Mouse (Mus musculus): ENCODE measurements around the gene Pcsk5. TPM values are rescaled to one million over a fixed set of nuclear protein-coding genes. Genes with fewer than 3 reads are reported as not detected.
"Not testable (repeated sequence)": the region's sequence is repeated elsewhere in the genome, so short reads cannot be mapped to it uniquely, and the experiment has no call there.

Gene Pcsk5
- total RNA-seq, 2 experiments from 2014 or later = 12.7 to 15.5 TPM

DNA sequence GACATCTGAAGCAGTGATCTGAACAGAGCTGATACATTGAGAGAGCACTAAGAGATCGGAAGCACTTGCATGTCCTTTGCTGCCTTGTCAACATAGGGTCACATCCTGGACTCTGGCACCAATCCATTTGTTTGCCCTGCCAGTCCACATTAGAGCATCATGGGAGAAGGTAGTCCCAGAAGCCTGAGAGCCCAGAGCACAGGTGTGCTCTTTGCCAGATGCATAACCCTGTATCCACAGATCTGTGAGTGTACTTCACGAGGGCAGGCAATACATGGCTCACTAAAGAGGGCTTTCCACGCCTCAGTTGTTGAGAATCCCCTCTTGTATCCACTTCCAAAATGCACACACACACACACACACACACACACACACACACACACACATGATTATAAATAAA lies 346.1 kb downstream of the Pcsk5 start:
- no peak for DNase-seq (ENCODE audit: extremely low spot score in 1 of 2, low spot score in 1 of 2)

DNA sequence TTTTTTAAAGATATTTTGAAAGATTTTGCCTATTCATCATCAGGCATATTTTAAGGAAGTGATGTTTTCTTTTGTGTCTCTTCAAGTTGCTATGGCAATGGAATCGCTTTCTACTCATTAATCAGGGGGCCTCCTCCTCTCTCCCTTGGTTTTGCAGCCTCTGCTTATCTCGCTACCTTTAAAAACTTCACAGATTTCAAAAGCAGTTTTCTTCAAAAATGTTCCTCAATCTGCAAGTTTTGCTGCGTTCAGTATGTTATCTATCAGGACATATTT lies 347.6 kb downstream of the Pcsk5 start:
- DNase-seq (ENCODE audit: extremely low spot score in 1 of 2, low spot score in 1 of 2) = no peak

DNA sequence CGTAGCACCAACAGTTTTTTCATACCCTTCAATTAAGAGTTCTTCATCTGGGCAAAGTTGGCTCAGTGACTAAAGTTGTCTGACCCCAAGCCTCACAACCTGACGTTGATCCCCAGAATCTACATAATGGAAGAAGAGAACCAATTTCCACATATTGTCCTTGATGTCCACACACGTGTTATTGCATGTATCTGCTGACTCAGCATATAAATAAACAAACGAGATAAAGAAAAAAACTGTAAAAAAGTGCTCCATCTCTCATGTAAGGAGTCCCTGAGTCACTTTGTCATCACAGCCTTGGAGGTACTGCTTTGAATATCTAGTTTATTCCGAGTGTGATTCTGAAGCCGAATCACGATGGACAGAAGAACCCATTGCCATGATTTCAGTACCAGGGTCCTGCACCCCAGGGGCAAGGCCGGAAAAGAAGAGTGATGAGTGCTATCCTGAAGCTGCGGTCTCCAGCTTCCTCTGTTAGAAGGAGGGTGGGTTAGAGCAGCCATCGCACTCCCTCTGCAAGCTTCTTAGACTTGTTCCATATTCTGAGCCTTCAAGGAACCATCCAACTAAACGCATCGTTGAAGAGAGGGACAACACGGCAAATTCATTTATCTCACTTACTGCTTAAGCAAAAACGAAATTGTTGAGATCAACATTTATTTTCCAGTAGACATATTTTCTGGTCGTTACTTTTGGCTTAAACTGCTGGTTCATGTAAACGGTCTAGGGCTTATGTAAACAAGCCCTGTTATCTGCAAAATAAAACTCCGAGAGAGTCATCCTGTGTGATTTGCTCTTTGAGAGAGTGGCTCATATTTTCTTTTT lies 348.2 kb downstream of the Pcsk5 start:
- DNase-seq (ENCODE audit: extremely low spot score in 1 of 2, low spot score in 1 of 2) = no peak

DNA sequence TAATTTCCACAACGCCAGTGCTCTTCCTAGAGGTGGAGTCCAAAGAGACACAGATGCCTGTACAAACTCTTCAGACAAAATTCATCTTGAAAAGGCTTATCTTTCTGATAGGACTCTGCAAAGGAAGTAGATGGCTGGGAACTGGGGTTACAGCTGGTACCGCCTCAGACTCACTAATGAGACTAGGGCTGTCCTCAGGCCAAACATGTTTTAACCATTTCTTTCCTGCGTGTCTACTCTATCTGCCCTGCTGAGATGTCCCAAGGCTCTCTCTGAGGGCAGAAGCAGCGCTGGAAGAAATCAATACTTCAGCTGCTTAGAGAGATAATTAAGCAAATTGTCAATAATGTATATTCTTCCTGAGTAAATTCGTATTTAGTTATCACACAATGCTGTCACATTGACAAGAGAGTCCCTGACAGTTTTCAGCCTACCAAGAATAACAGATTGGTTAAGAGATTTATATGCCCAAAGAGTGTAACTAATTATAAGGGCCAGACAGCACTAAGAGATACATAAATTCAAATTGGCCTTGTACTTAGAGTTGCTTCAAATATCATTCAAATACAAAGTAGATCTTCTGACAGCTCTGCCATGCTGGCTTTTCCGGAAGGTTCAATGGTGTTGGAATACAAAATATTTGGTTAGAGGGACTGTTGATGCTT lies 355.2 kb downstream of the Pcsk5 start:
- no peak for DNase-seq (ENCODE audit: extremely low spot score in 1 of 2, low spot score in 1 of 2)

DNA sequence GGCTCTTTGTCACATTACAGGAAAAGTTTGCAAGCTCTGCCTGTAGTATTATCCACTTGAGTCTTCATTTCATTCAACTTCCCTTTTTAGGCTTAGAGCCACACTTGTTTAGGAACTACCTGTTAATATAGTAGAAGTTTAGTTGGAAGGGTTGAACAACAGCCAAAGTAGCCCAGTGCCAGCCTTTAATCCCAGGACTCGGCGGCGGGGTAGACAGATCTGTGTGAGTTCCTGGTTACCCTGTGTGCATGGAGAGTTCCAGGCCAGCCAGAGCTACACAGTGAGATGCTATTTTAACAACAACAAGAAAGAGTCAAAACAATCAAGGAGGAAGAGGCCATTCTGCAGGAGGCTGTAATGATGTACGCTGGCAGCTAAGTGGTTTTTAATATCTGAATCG lies 358.0 kb downstream of the Pcsk5 start:
- no peak for DNase-seq (ENCODE audit: extremely low spot score in 1 of 2, low spot score in 1 of 2)

DNA sequence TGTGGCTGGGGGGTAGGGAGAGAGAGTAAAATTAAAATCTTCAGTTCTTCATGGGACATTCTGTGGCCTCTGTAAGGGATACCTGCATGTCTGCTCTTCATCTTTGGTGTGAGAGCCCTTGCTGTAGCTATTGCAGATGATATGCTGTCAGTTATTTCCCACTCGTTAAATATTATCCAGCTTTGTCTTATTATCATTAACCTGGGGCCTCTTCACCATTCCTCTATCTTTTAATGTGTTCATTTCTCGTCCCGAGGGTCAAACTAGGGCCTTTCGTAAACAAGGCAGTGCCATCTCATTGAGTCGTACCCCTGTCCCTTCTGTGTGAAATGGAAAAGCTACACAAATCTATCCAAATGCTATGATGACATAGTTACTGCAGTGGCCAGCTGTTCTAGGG lies 361.4 kb downstream of the Pcsk5 start:
- DNase-seq (ENCODE audit: extremely low spot score in 1 of 2, low spot score in 1 of 2) = no peak

DNA sequence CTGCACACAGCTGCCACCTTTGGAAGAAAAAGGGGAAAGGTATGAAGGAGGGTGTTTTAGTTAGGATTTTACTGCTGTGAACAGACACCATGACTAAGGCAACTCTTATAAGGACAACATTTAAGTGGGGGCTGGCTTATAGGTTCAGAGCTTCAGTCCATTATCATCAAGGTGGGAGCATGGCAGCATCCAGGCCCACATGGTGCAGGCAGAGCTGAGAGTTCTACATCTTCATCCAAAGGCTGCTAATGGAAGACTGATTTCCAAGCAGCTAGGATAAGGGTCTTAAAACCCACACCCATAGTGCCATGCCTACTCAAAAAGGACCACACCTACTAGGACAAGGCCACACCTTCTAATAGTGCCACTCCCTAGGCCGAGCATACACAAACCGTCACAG lies 364.3 kb downstream of the Pcsk5 start:
- not testable (repeated sequence) for DNase-seq (ENCODE audit: extremely low spot score in 1 of 2, low spot score in 1 of 2)

DNA sequence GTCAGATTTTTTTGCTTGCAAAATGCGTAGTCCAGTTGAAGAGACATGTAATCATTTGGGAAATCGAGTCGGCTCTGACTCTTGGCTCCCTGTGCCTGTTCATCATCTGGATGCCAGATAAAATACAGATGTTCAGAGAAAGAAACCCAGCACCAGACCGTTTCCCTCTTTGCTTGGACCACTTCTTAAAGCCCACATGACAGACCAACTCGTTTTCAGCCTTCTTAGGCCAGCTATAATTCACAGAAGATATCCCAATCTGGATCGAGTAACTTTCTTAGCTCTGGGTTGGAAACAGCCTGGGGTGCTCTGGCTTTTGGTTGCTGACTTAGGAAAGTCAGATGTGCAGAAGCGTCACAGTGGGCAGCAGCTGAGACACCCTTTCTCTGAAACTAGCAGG lies 365.6 kb downstream of the Pcsk5 start:
- no peak for DNase-seq (ENCODE audit: extremely low spot score in 1 of 2, low spot score in 1 of 2)

DNA sequence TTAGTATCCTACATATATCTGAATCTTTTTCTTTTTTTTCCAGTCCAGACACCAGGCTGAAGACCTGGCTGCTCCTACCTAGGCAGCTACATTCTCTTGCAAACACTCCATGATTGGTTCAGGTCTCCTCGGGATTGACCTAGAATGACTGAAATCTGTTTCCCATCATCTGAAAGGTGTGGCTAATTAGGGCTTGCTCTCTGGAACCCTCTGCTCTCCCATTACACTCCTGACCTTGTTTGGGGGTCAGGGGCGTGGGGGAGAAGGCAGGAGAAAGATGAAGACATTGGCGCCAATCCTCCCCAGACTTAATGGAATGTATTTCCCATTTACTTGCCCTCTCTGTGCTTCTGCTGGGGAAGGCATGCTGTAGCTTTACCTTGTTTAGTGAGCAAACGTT lies 366.2 kb downstream of the Pcsk5 start:
- DNase-seq (ENCODE audit: extremely low spot score in 1 of 2, low spot score in 1 of 2) = no peak

DNA sequence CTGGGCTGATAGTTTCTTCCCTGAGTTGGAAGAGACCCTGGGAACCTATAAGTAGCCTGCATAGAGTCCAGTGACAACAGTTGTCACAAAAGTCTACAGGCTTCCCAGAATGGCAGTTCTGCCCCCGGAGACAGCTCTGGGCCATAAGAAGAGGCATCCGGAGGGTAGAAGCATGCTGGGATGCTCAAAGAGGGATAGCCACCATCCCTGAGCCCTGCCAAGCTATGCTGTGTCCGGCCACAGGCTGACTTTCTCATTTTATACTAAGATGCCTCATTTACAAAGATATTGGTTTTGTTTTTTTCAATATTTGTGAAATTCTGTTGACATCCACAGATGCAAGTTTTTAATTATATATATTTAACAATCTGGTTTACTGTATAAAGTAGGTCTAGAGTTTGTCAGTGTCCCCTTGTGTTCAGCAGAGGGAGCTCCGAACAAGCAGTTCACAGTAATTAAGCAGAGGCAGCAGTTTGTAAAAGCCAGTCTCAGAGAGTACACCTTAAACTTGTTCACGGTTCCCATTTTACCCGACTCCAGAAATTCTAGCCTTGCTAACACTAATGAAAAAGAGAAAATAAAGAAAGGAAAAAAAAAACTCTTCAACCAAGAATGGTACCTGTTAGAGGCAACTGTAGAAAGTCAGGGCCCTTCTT lies 369.7 kb downstream of the Pcsk5 start:
- peak in 1 of 2 experiments; percentile 25 for DNase-seq (ENCODE audit: extremely low spot score in 1 of 2, low spot score in 1 of 2)

DNA sequence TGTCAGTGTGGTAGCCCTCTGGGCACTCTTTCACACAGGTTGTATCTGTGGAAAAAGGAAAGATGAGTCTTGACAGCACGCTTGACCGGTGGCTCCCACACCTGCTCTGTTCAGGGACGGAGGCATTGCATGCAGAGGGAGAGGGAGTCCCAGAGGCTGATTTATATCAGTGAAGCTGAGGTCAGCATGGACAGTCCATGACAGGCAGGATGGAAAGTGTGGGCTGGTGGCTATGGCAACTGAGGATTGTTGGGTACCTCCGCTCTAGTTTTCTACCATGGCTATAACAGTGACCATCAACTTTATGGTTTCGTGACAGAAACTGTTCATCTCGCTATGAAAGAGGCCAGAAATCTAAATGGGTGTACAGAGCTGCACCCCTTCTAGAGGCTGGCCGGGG lies 385.4 kb downstream of the Pcsk5 start:
- DNase-seq (ENCODE audit: extremely low spot score in 1 of 2, low spot score in 1 of 2) = no peak

DNA sequence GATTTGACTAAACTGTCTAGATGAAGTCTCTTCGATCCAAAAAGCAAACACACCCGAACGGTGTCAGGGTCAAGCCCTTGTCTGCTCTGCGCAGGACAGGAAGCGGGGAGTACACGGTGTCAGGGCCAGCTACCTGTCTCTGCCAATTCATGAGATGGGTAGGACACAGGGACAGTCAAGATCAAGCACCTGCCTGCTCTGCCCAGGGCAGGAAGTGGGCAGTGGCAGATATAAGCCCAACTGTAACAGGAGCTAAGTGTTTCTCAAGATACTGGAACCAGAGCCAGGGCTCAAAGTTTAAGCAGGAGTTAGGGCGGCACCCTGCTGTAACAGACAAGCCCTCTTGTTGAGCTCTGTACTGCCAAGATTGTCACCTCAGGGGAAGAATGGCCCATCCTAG lies 393.9 kb downstream of the Pcsk5 start:
- no peak for DNase-seq (ENCODE audit: extremely low spot score in 1 of 2, low spot score in 1 of 2)

DNA sequence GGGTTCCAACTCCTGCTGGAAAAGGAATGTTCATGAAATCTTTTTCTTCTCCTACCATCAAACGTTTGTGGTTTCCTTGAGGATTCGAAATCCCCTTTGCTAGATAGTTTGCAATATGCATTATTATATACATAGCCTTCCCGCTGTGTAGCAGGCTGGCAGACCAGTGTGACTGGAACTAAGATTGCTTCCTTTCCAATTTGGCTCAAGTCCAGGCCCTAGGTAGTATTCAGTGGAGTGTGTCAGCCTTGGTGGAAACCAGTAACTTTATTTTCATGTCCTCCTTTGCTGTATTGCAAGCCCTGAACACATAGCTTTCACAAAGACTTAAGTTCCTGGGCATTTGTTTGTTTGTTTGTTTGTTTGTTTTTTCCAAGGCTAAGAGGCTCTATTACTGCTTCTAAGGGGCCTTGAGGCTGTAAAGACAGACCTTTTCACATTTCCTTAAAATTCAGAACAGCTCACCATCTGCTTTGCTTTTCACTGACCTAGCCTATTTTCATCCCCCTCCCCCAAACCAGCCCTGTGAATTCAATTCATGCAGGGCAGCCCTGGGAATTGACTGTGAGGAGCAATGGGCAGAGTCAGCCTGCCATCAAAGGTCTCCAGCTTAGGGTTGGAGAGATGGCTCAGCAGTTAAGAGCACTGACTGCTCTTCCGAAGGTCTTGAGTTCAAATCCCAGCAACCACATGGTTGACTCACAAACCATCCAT lies 397.8 kb downstream of the Pcsk5 start:
- no peak for DNase-seq (ENCODE audit: extremely low spot score in 1 of 2, low spot score in 1 of 2)

DNA sequence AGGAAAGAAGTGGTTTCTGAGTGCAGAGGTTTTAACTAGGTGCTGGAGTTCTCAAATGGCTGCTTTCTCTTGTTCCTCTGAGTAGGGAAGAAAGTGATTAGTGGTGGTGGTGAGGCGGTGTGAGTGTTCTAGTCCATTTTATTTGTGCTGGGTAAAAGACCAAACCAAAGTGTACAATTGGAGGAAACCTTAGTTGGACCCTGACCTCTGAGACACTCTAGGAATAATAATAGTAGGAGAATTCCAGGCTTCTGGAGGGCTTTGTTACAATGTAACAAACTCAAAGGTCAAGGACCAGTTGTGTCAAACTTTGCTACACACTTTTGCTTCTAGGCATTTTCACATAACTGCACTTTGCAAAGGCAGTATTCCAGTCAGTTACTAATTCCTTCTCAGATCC lies 400.8 kb downstream of the Pcsk5 start:
- DNase-seq (ENCODE audit: extremely low spot score in 1 of 2, low spot score in 1 of 2) = no peak

DNA sequence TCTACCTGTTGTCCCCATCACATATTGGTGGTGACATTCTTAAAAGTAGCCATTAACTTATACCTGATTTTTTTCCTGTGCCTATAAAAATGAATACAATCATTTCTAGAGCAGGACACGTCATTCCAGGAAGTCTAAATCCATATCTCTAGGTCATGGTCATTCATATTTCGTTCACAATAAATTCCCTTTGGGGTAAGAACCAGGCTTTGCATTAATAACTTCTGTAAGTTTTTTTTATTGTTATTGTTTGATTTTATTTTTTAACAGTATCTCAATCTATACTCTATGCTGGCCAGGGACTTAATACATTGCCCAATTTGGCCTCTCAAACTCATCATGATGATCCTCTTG lies 408.9 kb downstream of the Pcsk5 start:
- DNase-seq (ENCODE audit: extremely low spot score in 1 of 2, low spot score in 1 of 2) = no peak

DNA sequence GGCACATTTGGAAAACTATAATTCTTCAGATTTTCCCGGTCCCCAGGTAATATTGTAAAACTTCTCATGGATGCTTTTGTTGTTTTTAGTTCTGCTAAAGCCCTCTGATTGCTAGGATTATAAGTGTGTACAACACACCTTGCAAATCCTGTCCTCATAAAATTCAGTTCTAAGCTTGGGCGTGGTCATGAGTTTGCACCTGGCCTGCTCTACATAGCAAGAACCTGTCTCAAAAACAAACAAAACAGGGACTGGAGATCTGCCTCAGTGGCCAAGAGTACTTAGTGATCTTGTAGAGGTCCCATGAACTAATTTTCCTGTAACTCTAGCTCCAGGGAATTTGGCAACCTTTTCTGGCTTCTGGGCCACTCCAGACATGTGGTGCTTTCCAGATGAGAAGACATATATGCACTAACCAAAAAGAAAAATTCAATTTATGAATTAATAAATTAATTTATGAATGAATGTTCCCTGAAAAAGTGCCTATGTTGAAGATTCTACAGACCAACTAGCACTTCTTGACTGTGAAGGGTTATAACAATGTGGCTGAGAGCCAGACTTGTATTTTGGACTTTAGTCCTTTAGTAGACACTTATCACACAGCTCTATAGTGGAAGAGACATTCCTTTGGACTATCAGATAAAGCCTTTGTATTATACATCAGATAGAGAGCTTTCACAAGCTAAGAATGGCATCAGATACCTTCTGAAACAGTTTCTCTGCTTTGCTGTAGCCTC lies 409.4 kb downstream of the Pcsk5 start:
- DNase-seq (ENCODE audit: extremely low spot score in 1 of 2, low spot score in 1 of 2) = no peak

DNA sequence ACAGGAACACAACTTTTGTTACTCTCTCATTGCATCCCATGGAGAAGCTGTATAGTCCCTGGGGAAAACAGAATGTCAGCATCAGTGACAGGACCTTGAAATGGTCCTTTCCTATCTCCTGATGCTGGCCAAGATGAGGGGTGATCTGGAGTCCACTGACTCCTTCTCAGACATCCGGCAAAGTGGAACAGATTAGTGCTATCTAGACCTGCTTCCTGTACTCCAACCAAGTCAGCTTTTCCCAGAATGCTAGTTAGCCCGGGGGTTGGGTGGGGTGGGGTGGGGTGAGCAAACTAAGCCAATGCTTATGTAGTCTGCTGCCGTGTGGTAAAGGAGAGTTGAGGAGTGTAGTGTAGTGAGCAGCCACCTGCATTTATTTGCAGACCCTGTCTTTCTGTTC lies 414.1 kb downstream of the Pcsk5 start:
- DNase-seq (ENCODE audit: extremely low spot score in 1 of 2, low spot score in 1 of 2) = no peak

DNA sequence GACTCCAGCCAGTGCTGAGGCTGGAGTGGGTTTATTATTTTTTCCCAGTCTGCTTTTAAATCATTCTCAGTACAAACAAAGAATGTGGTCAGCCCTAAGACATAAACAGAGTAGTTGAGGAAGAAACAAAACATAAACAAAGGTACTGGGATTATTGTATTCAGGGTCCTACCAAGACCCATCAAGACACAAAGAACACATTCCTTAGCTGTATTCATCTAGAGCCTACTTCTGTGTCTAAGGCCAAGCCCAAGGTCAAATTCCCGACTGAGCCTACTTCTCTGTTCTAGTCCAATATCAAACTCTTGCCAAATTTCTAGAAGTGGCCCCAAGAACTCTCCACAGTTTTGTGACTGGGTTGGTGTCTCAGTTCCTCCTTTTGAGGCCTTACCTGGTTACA lies 419.6 kb downstream of the Pcsk5 start:
- no peak for DNase-seq (ENCODE audit: extremely low spot score in 1 of 2, low spot score in 1 of 2)

DNA sequence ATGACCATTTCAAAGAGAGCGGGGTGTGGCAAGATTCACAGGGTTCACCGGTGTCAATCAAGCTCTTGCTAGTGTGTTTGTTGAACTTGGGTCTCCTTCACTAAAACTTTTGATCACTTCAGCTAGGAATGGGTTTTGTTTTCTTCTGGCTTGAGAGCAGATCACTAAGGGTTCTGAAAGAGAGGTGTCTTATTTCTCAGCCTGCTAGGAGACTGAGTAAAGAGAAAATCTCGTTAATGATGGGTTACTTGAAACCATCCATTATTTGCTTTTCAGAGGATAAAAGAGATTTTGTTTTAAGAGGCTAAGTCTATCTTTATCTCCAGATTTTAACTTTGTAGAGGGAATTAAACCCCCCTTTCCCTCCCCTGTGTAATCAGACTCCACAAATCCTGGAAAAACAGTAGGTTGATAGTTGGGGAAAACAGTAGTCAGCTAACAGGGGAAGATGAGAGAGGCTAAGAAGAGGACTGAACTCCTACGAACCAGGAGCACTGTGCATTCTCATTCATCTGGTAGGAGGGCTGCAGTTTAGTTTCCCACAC lies 424.4 kb downstream of the Pcsk5 start:
- no peak for DNase-seq (ENCODE audit: extremely low spot score in 1 of 2, low spot score in 1 of 2)

DNA sequence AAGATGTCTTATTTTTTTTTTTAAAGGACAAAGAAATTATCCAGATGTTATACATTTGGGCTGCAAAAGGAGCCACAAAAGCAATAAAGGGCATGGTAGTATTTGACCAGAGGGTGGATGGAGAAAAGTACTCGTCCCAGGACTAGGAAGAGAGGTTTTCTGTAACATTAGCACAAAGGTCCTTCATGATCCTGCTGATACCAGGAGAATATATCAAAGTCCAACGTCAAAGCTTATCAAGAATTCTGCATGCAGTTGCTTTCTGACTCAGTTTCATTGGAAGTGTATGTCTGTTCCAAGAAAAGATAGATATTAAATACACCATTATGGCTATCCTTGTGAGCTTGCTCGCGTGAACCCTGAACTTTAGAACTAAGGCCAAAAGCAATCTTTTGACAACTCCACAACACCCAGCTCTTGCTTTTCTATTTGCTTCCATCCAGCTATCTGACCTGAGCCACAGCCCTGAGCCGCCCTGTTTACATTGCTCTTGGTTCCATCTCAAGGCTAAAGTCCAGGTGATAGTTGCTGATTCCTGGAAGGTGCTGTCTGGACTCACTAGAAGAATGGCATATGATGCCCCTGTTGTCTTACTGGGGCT lies 426.9 kb downstream of the Pcsk5 start:
- DNase-seq (ENCODE audit: extremely low spot score in 1 of 2, low spot score in 1 of 2) = no peak
